Mouse (Mus musculus) ES-Bruce4 (cell line): ENCODE measurements around the gene BC100530.

Source experiments
- CTCF ChIP-seq: IDR thresholded peaks from one replicate; pipeline ENCODE4 v1.8.1; 2011; ENCODE audit warnings: low read depth, low read length
- EP300 ChIP-seq: IDR thresholded peaks from 2 replicates; pipeline ENCODE4 v1.6.1; 2011; ENCODE audit warnings: low read depth, low read length; ENCODE audit not compliant: insufficient read depth
- POLR2A ChIP-seq: IDR thresholded peaks from one replicate; pipeline ENCODE4 v1.8.1; 2011; ENCODE audit warnings: low read length; ENCODE audit not compliant: insufficient read depth

GRCm38 (mm10) chr16:36389060-36389459 is 21.5 kb upstream of the BC100530 start:
- no peak for TF ChIP-seq POLR2A
- TF ChIP-seq CTCF, result no peak
- 0 out of 2 replicates have a peak, but pooled peaks have one; percentile 21 for TF ChIP-seq EP300
